Mouse (Mus musculus): ENCODE data around the gene C530008M17Rik. TPM values are rescaled to one million over a fixed set of nuclear protein-coding genes. Genes with fewer than 3 reads are reported as not detected.
A peak's percentile ranks its signal among the peaks of the same experiment; 100 is the strongest.

The C530008M17Rik gene
- 36.1 and 38.0 TPM in 2 replicates for polyA plus RNA-seq (2014; fragmentation: Nextera tagmentation; extraction: Ambion mirVana)

GRCm38 (mm10) chr5:76656212-76656611, at the start of gene C530008M17Rik:
Gene C530008M17Rik (plus strand): TSS chr5:76656512.
- peak within 1 kb of the TSS; percentile 99 for H3K4me2 ChIP-seq (ENCODE audit: low read length)
- H3K4me3 ChIP-seq (ENCODE audit: control insufficient read depth in 1 of 2, insufficient read depth in 1 of 2, low read depth in 1 of 2, low read length in 2 of 2): peak within 1 kb of the TSS; percentile 65 to 75
- H3K4me1 ChIP-seq (ENCODE audit: control insufficient read depth in 2 of 2, insufficient read depth in 2 of 2, low read length in 2 of 2): peaks cover 2% of the 10 kb centered on the region in 2 experiments; a peak in 1 of 4 replicates
- no peaks in the 10 kb centered on the region; the same call in 1 of the 2 replicates for H3K27me3 ChIP-seq (ENCODE audit: control insufficient read depth, insufficient read depth, low read length)
- no peak for ATAC-seq (ENCODE audit: insufficient number of reproducible peaks, insufficient read depth, low FRiP score, low read depth)
- H3K27ac ChIP-seq (replicated peaks in 1 of 2; ENCODE audit: control insufficient read depth in 1 of 2, insufficient read depth in 1 of 2, low read depth in 2 of 2, low read length in 2 of 2): no peak within 1 kb of the TSS
- WGBS: 85% methylated on average over 2 of the region's 2 CpGs
- no peaks in the 10 kb centered on the region for H3K36me3 ChIP-seq (ENCODE audit: control insufficient read depth, insufficient read depth, low read length)
- peak within 1 kb of the TSS; percentile 83 for H3K9ac ChIP-seq (ENCODE audit: low read length)
- H3K9me3 ChIP-seq (ENCODE audit: control insufficient read depth, low read length): no peaks in the 10 kb centered on the region

- Histone ChIP-seq H3K9ac (ENCODE audit: low read length) (no peak overlapping the region), H3K36me3 (ENCODE audit: control insufficient read depth, insufficient read depth, low read length) (peaks cover 76% of the 10 kb centered on the region), H3K27ac (replicated peaks in 1 of 2; ENCODE audit: control insufficient read depth in 1 of 2, insufficient read depth in 1 of 2, low read depth in 2 of 2, low read length in 2 of 2) (no peak overlapping the region), H3K4me2 (ENCODE audit: low read length) (no peak overlapping the region), H3K4me3 (ENCODE audit: control insufficient read depth in 1 of 2, insufficient read depth in 1 of 2, low read depth in 1 of 2, low read length in 2 of 2) (no peak overlapping the region), H3K9me3 (ENCODE audit: control insufficient read depth, low read length) (no peaks in the 10 kb centered on the region), H3K27me3 (ENCODE audit: control insufficient read depth, insufficient read depth, low read length) (no peaks in the 10 kb centered on the region), H3K4me1 (ENCODE audit: control insufficient read depth in 2 of 2, insufficient read depth in 2 of 2, low read length in 2 of 2) (0 out of 4 replicates have a peak, but pooled peaks cover 0 to 3% of the 10 kb centered on the region in 2 experiments)
- 92% methylated on average over 8 of the region's 8 CpGs for WGBS
- ATAC-seq (ENCODE audit: insufficient number of reproducible peaks, insufficient read depth, low FRiP score, low read depth): no peak
These were observed 46.5 kb upstream of the C530008M17Rik start for GRCm38 (mm10) chr5:76609702-76610370.

- peaks cover 85% of the 10 kb centered on the region for H3K36me3 ChIP-seq (ENCODE audit: control insufficient read depth, insufficient read depth, low read length)
These were observed 43.3 kb upstream of the C530008M17Rik start for GRCm38 (mm10) chr5:76612867-76613499.

GRCm38 (mm10) chr5:76615276-76615675, 41.0 kb upstream of the C530008M17Rik start:
- no peak overlapping the region for H3K9ac ChIP-seq (ENCODE audit: low read length)
- peaks cover 89% of the 10 kb centered on the region for H3K36me3 ChIP-seq (ENCODE audit: control insufficient read depth, insufficient read depth, low read length)
- ATAC-seq (ENCODE audit: insufficient number of reproducible peaks, insufficient read depth, low FRiP score, low read depth): no peak

More at GRCm38 (mm10) chr5:76612867-76613499, 43.3 kb upstream of the C530008M17Rik start:
- H3K4me1 ChIP-seq (ENCODE audit: control insufficient read depth in 2 of 2, insufficient read depth in 2 of 2, low read length in 2 of 2): no peaks in the 10 kb centered on the region
- no peak overlapping the region for H3K9ac ChIP-seq (ENCODE audit: low read length)
- no peak for ATAC-seq (ENCODE audit: insufficient number of reproducible peaks, insufficient read depth, low FRiP score, low read depth)
- WGBS: 88% methylated on average over 6 of the region's 6 CpGs
- no peak overlapping the region for H3K27ac ChIP-seq (replicated peaks in 1 of 2; ENCODE audit: control insufficient read depth in 1 of 2, insufficient read depth in 1 of 2, low read depth in 2 of 2, low read length in 2 of 2)
- no peaks in the 10 kb centered on the region for H3K9me3 ChIP-seq (ENCODE audit: control insufficient read depth, low read length)
- no peak overlapping the region for H3K4me3 ChIP-seq (ENCODE audit: control insufficient read depth in 1 of 2, insufficient read depth in 1 of 2, low read depth in 1 of 2, low read length in 2 of 2)
- H3K4me2 ChIP-seq (ENCODE audit: low read length): no peak overlapping the region
- H3K27me3 ChIP-seq (ENCODE audit: control insufficient read depth, insufficient read depth, low read length): no peaks in the 10 kb centered on the region

GRCm38 (mm10) chr5:76616196-76616747, 40.0 kb upstream of the C530008M17Rik start:
- 78% methylated on average over 2 of the region's 2 CpGs for WGBS
- no peak for ATAC-seq (ENCODE audit: insufficient number of reproducible peaks, insufficient read depth, low FRiP score, low read depth)
- H3K36me3 ChIP-seq (ENCODE audit: control insufficient read depth, insufficient read depth, low read length): peaks cover 85% of the 10 kb centered on the region

More at GRCm38 (mm10) chr5:76615276-76615675, 41.0 kb upstream of the C530008M17Rik start:
- Histone ChIP-seq H3K27me3 (ENCODE audit: control insufficient read depth, insufficient read depth, low read length) (no peaks in the 10 kb centered on the region), H3K4me1 (ENCODE audit: control insufficient read depth in 2 of 2, insufficient read depth in 2 of 2, low read length in 2 of 2) (no peaks in the 10 kb centered on the region), H3K4me3 (ENCODE audit: control insufficient read depth in 1 of 2, insufficient read depth in 1 of 2, low read depth in 1 of 2, low read length in 2 of 2) (no peak overlapping the region), H3K27ac (replicated peaks in 1 of 2; ENCODE audit: control insufficient read depth in 1 of 2, insufficient read depth in 1 of 2, low read depth in 2 of 2, low read length in 2 of 2) (no peak overlapping the region), H3K4me2 (ENCODE audit: low read length) (no peak overlapping the region), H3K9me3 (ENCODE audit: control insufficient read depth, low read length) (no peaks in the 10 kb centered on the region)
- 91% methylated on average over 8 of the region's 8 CpGs for WGBS

GRCm38 (mm10) chr5:76618750-76619149, 37.6 kb upstream of the C530008M17Rik start:
- WGBS: 90% methylated on average over 7 of the region's 7 CpGs
- H3K27me3 ChIP-seq (ENCODE audit: control insufficient read depth, insufficient read depth, low read length): no peaks in the 10 kb centered on the region
- no peak for ATAC-seq (ENCODE audit: insufficient number of reproducible peaks, insufficient read depth, low FRiP score, low read depth)

More at GRCm38 (mm10) chr5:76616196-76616747, 40.0 kb upstream of the C530008M17Rik start:
- H3K9me3 ChIP-seq (ENCODE audit: control insufficient read depth, low read length): no peaks in the 10 kb centered on the region
- no peaks in the 10 kb centered on the region for H3K4me1 ChIP-seq (ENCODE audit: control insufficient read depth in 2 of 2, insufficient read depth in 2 of 2, low read length in 2 of 2)
- H3K27me3 ChIP-seq (ENCODE audit: control insufficient read depth, insufficient read depth, low read length): no peaks in the 10 kb centered on the region
- H3K9ac ChIP-seq (ENCODE audit: low read length): no peak overlapping the region
- H3K4me3 ChIP-seq (ENCODE audit: control insufficient read depth in 1 of 2, insufficient read depth in 1 of 2, low read depth in 1 of 2, low read length in 2 of 2): no peak overlapping the region
- H3K4me2 ChIP-seq (ENCODE audit: low read length): no peak overlapping the region
- no peak overlapping the region for H3K27ac ChIP-seq (replicated peaks in 1 of 2; ENCODE audit: control insufficient read depth in 1 of 2, insufficient read depth in 1 of 2, low read depth in 2 of 2, low read length in 2 of 2)

GRCm38 (mm10) chr5:76623759-76624158, 32.6 kb upstream of the C530008M17Rik start:
- no peaks in the 10 kb centered on the region for H3K27me3 ChIP-seq (ENCODE audit: control insufficient read depth, insufficient read depth, low read length)
- H3K4me3 ChIP-seq (ENCODE audit: control insufficient read depth in 1 of 2, insufficient read depth in 1 of 2, low read depth in 1 of 2, low read length in 2 of 2): no peak overlapping the region
- no peak for ATAC-seq (ENCODE audit: insufficient number of reproducible peaks, insufficient read depth, low FRiP score, low read depth)
- no peaks in the 10 kb centered on the region for H3K9me3 ChIP-seq (ENCODE audit: control insufficient read depth, low read length)
- no peak overlapping the region for H3K4me2 ChIP-seq (ENCODE audit: low read length)
- peaks cover 48% of the 10 kb centered on the region for H3K36me3 ChIP-seq (ENCODE audit: control insufficient read depth, insufficient read depth, low read length)
- H3K27ac ChIP-seq (replicated peaks in 1 of 2; ENCODE audit: control insufficient read depth in 1 of 2, insufficient read depth in 1 of 2, low read depth in 2 of 2, low read length in 2 of 2): no peak overlapping the region
- WGBS: 95% methylated on average over 9 of the region's 9 CpGs
- H3K9ac ChIP-seq (ENCODE audit: low read length): no peak overlapping the region
- no peaks in the 10 kb centered on the region for H3K4me1 ChIP-seq (ENCODE audit: control insufficient read depth in 2 of 2, insufficient read depth in 2 of 2, low read length in 2 of 2)

More at GRCm38 (mm10) chr5:76618750-76619149, 37.6 kb upstream of the C530008M17Rik start:
- H3K27ac ChIP-seq (replicated peaks in 1 of 2; ENCODE audit: control insufficient read depth in 1 of 2, insufficient read depth in 1 of 2, low read depth in 2 of 2, low read length in 2 of 2): no peak overlapping the region
- no peaks in the 10 kb centered on the region for H3K4me1 ChIP-seq (ENCODE audit: control insufficient read depth in 2 of 2, insufficient read depth in 2 of 2, low read length in 2 of 2)
- H3K9me3 ChIP-seq (ENCODE audit: control insufficient read depth, low read length): no peaks in the 10 kb centered on the region
- H3K4me3 ChIP-seq (ENCODE audit: control insufficient read depth in 1 of 2, insufficient read depth in 1 of 2, low read depth in 1 of 2, low read length in 2 of 2): no peak overlapping the region
- no peak overlapping the region for H3K4me2 ChIP-seq (ENCODE audit: low read length)
- peaks cover 81% of the 10 kb centered on the region for H3K36me3 ChIP-seq (ENCODE audit: control insufficient read depth, insufficient read depth, low read length)
- H3K9ac ChIP-seq (ENCODE audit: low read length): no peak overlapping the region

All from heart, embryonic 14.5 days (tissue).